Mouse (Mus musculus): ENCODE results near the gene Znrf1. TPM values are rescaled to one million over a fixed set of nuclear protein-coding genes. Genes with fewer than 3 reads are reported as not detected.
A peak's percentile ranks its signal among the peaks of the same experiment; 100 is the strongest.
"Not testable (repeated sequence)": the region's sequence is repeated elsewhere in the genome, so short reads cannot be mapped to it uniquely, and the experiment has no call there.

The Znrf1 gene
- 48.3 and 48.7 TPM in 2 replicates for polyA plus RNA-seq (2014; fragmentation: Nextera tagmentation; extraction: Ambion mirVana)

DNA sequence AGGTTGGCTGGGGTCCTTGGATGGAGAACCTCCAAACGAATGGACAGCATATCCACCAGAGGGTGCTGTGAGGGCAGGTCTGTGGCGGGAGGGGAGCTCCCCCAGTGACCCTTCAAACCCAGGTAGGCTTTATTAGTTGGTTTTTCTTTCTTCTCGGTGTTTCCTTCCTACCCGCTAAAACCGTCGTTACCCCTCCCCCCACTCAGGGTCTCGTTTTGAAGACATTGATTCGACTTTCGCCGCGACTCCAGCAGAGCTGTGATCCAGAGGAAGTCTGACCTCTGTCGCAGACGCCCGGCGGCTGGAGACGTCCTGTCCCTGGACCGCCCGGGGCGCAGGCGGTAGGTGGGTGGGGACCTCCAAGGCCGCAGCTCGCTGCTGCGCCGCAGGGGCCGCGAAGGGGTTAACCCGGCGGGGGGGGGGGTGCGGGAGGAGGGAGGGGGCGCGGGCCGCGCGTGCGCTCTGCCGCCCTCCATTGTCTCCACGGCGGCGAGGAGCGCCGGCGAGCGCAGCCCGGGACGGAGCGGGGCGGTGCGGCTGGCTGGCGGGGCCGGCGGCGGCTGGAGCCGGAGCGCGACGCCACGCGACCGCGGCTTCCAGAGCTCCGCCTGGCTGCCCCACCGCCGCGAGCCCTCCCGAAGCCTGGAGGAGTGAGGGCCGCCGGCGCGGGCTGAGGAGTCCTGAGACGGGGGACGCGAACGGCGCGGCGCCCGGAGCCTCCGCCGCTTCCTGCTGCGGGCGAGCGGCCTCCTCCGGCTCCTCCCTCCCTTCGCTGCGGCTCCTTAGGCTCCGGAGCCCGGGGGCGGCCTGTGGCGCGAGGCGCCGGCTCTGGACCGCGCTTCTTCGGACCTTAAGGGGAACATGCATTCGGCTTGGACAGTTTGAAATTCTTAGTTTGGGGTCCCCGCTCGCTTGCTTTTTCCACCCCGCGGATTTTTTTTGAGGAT is at the start of gene Znrf1:
Znrf1 (plus strand) TSS at position 67 of the 947 bp plus-strand sequence.
- Histone ChIP-seq H3K4me1 (replicated peaks; ENCODE audit: control insufficient read depth, insufficient read depth, low read length) (peaks cover 8% of the 10 kb centered on the region; the same call in 1 of the 2 replicates), H3K27me3 (ENCODE audit: control insufficient read depth, insufficient read depth, low read length) (no peaks in the 10 kb centered on the region), H3K4me2 (replicated peaks; ENCODE audit: low read depth, low read length) (peak within 1 kb of the TSS; percentile 81), H3K9me3 (ENCODE audit: control insufficient read depth, low read length) (no peaks in the 10 kb centered on the region), H3K9ac (ENCODE audit: low read depth, low read length) (peak within 1 kb of the TSS; percentile 97), H3K36me3 (ENCODE audit: control insufficient read depth, insufficient read depth, low read length) (no peaks in the 10 kb centered on the region), H3K4me3 (ENCODE audit: low read depth, low read length) (peak within 1 kb of the TSS; percentile 78), H3K27ac (ENCODE audit: low read depth, low read length) (peak within 1 kb of the TSS; percentile 95)
- peak; percentile 86 for DNase-seq (ENCODE audit: low spot score)
- WGBS, result under 1% methylated on average over 45 of the region's 100 CpGs
- ATAC-seq (ENCODE audit: low FRiP score), result peak; percentile 94

DNA sequence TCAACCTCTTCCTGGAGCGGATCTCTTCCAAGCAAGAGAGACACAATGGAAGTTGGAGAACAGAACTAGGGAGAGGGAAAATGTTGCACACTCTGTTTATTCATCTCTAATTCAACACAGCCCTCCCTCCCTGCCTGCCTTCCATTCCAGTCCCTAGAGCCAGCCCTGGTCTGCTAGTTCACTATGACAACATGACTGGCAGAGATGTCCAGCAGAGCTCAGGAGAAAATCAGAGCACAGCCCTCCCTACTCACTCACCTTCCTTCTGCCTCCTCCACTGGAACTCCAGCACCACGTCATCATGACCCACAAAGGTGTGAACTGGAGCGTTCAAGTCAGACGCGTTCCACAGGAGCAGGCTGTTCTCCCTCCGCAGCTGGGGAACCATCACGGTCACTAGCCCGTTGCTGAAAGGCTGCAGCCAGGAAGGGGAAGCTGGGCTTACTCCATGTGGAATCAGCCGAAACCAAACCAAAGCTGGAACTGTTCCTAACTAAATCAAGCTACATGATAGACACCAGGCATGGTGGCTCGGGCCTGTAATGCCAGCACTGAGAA is 45.8 kb upstream of the Znrf1 start:
- Histone ChIP-seq H3K4me3 (ENCODE audit: low read depth, low read length) (no peak overlapping the region), H3K27ac (ENCODE audit: low read depth, low read length) (no peak overlapping the region), H3K4me2 (replicated peaks; ENCODE audit: low read depth, low read length) (no peak overlapping the region), H3K27me3 (ENCODE audit: control insufficient read depth, insufficient read depth, low read length) (no peaks in the 10 kb centered on the region), H3K9ac (ENCODE audit: low read depth, low read length) (no peak overlapping the region), H3K9me3 (ENCODE audit: control insufficient read depth, low read length) (no peaks in the 10 kb centered on the region), H3K36me3 (ENCODE audit: control insufficient read depth, insufficient read depth, low read length) (no peaks in the 10 kb centered on the region), H3K4me1 (replicated peaks; ENCODE audit: control insufficient read depth, insufficient read depth, low read length) (no peaks in the 10 kb centered on the region)
- DNase-seq (ENCODE audit: low spot score), result no peak
- WGBS, result 91% methylated on average over 10 of the region's 10 CpGs
- no peak for ATAC-seq (ENCODE audit: low FRiP score)

DNA sequence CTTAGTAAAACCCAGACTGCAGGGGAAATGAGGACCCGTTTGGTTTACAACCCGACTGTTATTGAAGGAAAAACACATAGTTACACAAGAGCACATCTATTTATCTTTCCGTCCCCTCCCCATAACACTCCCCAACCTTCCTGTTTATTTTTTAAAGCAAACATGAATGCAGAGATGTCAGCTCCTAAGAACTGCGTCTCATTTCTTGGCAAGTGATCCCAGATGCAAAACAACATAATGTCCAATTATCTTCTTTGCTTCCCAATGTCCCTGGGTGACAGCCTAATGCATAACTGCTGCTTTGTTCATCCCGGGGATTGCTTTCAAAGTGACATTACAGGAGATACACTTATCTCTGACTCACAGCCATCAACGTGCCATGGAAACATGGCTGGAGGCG is 44.7 kb upstream of the Znrf1 start:
- 80% methylated on average over 7 of the region's 7 CpGs for WGBS
- no peak overlapping the region for H3K27ac ChIP-seq (ENCODE audit: low read depth, low read length)
- no peaks in the 10 kb centered on the region for H3K4me1 ChIP-seq (replicated peaks; ENCODE audit: control insufficient read depth, insufficient read depth, low read length)
- no peaks in the 10 kb centered on the region for H3K9me3 ChIP-seq (ENCODE audit: control insufficient read depth, low read length)
- no peak overlapping the region for H3K4me3 ChIP-seq (ENCODE audit: low read depth, low read length)
- no peak overlapping the region for H3K9ac ChIP-seq (ENCODE audit: low read depth, low read length)
- no peaks in the 10 kb centered on the region for H3K27me3 ChIP-seq (ENCODE audit: control insufficient read depth, insufficient read depth, low read length)
- no peak for ATAC-seq (ENCODE audit: low FRiP score)
- H3K4me2 ChIP-seq (replicated peaks; ENCODE audit: low read depth, low read length), result no peak overlapping the region
- H3K36me3 ChIP-seq (ENCODE audit: control insufficient read depth, insufficient read depth, low read length), result no peaks in the 10 kb centered on the region
- no peak for DNase-seq (ENCODE audit: low spot score)

DNA sequence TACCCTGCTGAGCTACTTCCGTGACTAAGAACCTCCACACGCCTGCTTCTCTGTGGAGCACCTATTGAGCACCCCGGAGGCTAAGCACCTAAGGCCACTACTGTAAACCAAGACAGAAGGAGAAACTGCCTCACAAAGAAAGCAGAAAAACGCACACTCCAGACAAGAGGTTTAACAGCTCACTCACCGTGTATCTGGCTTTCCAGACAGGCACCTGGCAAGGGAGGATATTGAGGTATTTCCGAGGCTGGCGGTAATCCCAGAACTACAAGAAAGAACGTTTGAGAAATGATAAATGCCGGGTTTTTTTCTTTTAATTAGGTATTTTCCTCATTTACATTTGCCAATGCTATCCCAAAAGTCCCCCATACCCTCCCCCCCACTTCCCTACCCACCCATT is 43.4 kb upstream of the Znrf1 start:
- Histone ChIP-seq H3K4me3 (ENCODE audit: low read depth, low read length) (no peak overlapping the region), H3K9me3 (ENCODE audit: control insufficient read depth, low read length) (no peaks in the 10 kb centered on the region), H3K4me1 (replicated peaks; ENCODE audit: control insufficient read depth, insufficient read depth, low read length) (no peaks in the 10 kb centered on the region), H3K27me3 (ENCODE audit: control insufficient read depth, insufficient read depth, low read length) (no peaks in the 10 kb centered on the region), H3K4me2 (replicated peaks; ENCODE audit: low read depth, low read length) (no peak overlapping the region), H3K27ac (ENCODE audit: low read depth, low read length) (no peak overlapping the region), H3K9ac (ENCODE audit: low read depth, low read length) (no peak overlapping the region), H3K36me3 (ENCODE audit: control insufficient read depth, insufficient read depth, low read length) (no peaks in the 10 kb centered on the region)
- WGBS, result 92% methylated on average over 9 of the region's 9 CpGs
- DNase-seq (ENCODE audit: low spot score) (no peak), ATAC-seq (ENCODE audit: low FRiP score) (no peak)

DNA sequence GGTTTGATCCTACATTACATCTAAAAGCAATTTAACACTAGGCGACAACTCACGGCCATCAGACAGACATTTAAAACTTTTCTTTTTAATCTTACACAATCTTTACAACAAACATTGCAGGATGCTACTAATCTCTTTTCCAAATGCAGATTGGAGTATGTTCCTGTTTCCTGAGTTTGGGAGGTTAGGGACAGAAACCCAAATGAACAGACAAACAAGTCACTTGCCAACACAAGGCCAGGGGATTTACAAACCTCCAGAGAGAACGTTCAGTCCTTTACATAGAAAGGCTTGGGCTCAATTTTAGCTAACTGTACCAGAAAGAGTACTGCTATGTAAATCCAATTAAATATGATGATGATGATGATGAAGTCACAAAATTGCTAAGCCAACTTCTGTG is 42.7 kb upstream of the Znrf1 start:
- Histone ChIP-seq H3K9me3 (ENCODE audit: control insufficient read depth, low read length) (no peaks in the 10 kb centered on the region), H3K4me1 (replicated peaks; ENCODE audit: control insufficient read depth, insufficient read depth, low read length) (no peaks in the 10 kb centered on the region), H3K36me3 (ENCODE audit: control insufficient read depth, insufficient read depth, low read length) (no peaks in the 10 kb centered on the region), H3K9ac (ENCODE audit: low read depth, low read length) (no peak overlapping the region), H3K4me3 (ENCODE audit: low read depth, low read length) (no peak overlapping the region), H3K27me3 (ENCODE audit: control insufficient read depth, insufficient read depth, low read length) (no peaks in the 10 kb centered on the region), H3K4me2 (replicated peaks; ENCODE audit: low read depth, low read length) (no peak overlapping the region), H3K27ac (ENCODE audit: low read depth, low read length) (no peak overlapping the region)
- WGBS, result 98% methylated on average over 3 of the region's 3 CpGs
- ATAC-seq (ENCODE audit: low FRiP score), result no peak
- no peak for DNase-seq (ENCODE audit: low spot score)

DNA sequence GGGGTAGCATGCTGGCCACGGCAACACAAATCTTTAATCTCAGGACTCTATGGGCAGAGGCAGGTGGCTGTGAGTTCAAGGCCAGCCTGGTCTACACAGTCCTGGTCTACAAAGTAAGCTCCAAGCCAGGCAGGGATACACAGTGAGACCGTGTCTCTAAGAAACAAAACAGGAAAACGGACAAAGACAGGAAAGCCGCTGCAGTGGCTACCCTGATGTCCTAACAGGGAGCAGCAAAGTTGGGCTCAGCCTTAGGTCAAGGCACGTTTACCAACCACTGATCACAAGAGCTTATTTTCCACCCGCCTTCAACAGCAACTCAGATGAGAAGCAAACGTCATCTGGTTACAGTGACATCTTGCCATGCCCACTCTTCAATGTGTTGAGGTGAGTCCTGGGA is 39.6 kb upstream of the Znrf1 start:
- no peaks in the 10 kb centered on the region for H3K36me3 ChIP-seq (ENCODE audit: control insufficient read depth, insufficient read depth, low read length)
- DNase-seq (ENCODE audit: low spot score), result no peak

DNA sequence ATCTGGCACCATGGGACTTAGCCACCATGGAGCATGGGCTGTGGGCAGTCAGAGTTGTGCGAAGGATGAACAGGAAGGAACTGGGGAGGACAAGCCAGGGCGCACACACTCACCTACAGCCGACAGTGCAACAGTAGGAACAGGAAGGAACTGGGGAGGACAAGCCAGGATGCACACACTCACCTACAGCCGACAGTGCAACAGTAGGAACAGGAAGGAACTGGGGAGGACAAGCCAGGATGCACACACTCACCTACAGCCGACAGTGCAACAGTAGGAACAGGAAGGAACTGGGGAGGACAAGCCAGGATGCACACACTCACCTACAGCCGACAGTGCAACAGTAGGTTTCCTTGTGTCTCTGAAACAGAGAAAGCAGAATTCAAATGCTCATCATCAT is 37.6 kb upstream of the Znrf1 start:
- H3K9me3 ChIP-seq (ENCODE audit: control insufficient read depth, low read length); H3K9ac ChIP-seq (ENCODE audit: low read depth, low read length); DNase-seq (ENCODE audit: low spot score); H3K4me2 ChIP-seq (replicated peaks; ENCODE audit: low read depth, low read length); H3K27ac ChIP-seq (ENCODE audit: low read depth, low read length); H3K4me1 ChIP-seq (replicated peaks; ENCODE audit: control insufficient read depth, insufficient read depth, low read length); H3K27me3 ChIP-seq (ENCODE audit: control insufficient read depth, insufficient read depth, low read length); H3K36me3 ChIP-seq (ENCODE audit: control insufficient read depth, insufficient read depth, low read length); H3K4me3 ChIP-seq (ENCODE audit: low read depth, low read length); ATAC-seq (ENCODE audit: low FRiP score): not testable (repeated sequence)
- 88% methylated on average over 4 of the region's 6 CpGs for WGBS

More for the DNA sequence above, 39.6 kb upstream of the Znrf1 start:
- no peak overlapping the region for H3K4me2 ChIP-seq (replicated peaks; ENCODE audit: low read depth, low read length)
- H3K27me3 ChIP-seq (ENCODE audit: control insufficient read depth, insufficient read depth, low read length), result no peaks in the 10 kb centered on the region
- no peaks in the 10 kb centered on the region for H3K9me3 ChIP-seq (ENCODE audit: control insufficient read depth, low read length)
- H3K4me1 ChIP-seq (replicated peaks; ENCODE audit: control insufficient read depth, insufficient read depth, low read length), result no peaks in the 10 kb centered on the region
- WGBS, result 90% methylated on average over 7 of the region's 7 CpGs
- H3K27ac ChIP-seq (ENCODE audit: low read depth, low read length), result no peak overlapping the region
- H3K9ac ChIP-seq (ENCODE audit: low read depth, low read length), result no peak overlapping the region
- no peak for ATAC-seq (ENCODE audit: low FRiP score)
- H3K4me3 ChIP-seq (ENCODE audit: low read depth, low read length), result no peak overlapping the region

DNA sequence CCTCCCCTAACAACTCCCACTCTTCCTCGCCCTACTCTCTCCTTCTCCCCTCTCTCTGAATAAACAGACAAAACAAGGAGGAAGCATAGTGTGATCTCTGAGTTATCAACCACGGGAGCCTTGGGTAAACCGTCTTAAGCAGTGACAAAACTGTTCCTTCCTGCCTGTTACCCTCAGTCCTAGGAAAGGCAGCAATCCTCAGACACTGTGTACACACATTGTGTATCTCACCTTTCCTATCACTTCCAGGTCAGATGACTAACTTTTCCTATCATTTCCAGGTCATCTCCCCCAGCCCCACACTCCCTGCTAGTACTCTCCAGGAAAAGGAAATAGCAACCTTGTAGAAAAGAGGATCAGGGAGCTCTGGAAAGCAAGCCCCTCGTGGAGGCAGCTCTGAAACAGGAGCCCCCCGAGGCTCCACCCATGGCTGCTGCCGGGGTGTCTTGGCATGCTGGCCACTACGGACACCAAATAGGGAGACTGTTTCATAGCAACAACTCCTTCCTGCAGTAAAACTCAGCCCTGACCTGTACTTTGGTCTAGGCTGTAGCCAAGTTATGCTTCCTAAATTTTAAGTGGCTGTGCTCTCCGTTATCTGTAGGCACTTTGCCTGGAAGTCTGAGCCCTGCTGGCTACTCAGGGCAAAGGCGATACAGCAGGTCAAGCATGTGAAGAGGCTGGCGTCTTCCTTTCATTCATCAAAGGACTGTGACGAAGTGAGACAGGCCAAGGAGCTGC is 34.0 kb upstream of the Znrf1 start:
- DNase-seq (ENCODE audit: low spot score) (no peak), ATAC-seq (ENCODE audit: low FRiP score) (no peak)
- H3K27ac ChIP-seq (ENCODE audit: low read depth, low read length), result no peak overlapping the region
- no peaks in the 10 kb centered on the region for H3K27me3 ChIP-seq (ENCODE audit: control insufficient read depth, insufficient read depth, low read length)
- H3K4me1 ChIP-seq (replicated peaks; ENCODE audit: control insufficient read depth, insufficient read depth, low read length), result no peaks in the 10 kb centered on the region
- H3K4me2 ChIP-seq (replicated peaks; ENCODE audit: low read depth, low read length), result no peak overlapping the region
- no peaks in the 10 kb centered on the region for H3K9me3 ChIP-seq (ENCODE audit: control insufficient read depth, low read length)
- H3K9ac ChIP-seq (ENCODE audit: low read depth, low read length), result no peak overlapping the region
- H3K36me3 ChIP-seq (ENCODE audit: control insufficient read depth, insufficient read depth, low read length), result no peaks in the 10 kb centered on the region
- no peak overlapping the region for H3K4me3 ChIP-seq (ENCODE audit: low read depth, low read length)
- WGBS, result 72% methylated on average over 11 of the region's 11 CpGs
